Mouse (Mus musculus) gastrocnemius, postnatal 25 days (tissue): ENCODE data around the gene Sri. TPM values are rescaled to one million over a fixed set of nuclear protein-coding genes. Genes with fewer than 3 reads are reported as not detected.
"Not testable (repeated sequence)": the region's sequence is repeated elsewhere in the genome, so short reads cannot be mapped to it uniquely, and the experiment has no call there.

Source experiments
- DNase-seq: peaks from one replicate; pipeline ENCODE4 v3.0.0; 2022
- long read RNA-seq, 2 experiments: library from polyadenylated mRNA; stranded (forward); transcript quantifications; one replicate each; pipeline ENCODE4 v2.0.0; 2021
- total RNA-seq, 2 experiments: library from RNA; stranded (reverse); gene quantifications; 1 replicate in 1 of 2; 2 replicates in 1 of 2; pipeline ENCODE4 v1.2.3; 2021

Sri gene
- 10 to 100 TPM; 21.6 to 26.6 TPM for total RNA-seq
- long read RNA-seq, experiment 1, transcript Sri-205 (8 exons, 2,251 nt), result major isoform, 25 of 30 reads
- long read RNA-seq, experiment 1, partial matches to known transcripts, result 0 of 30 reads
- long read RNA-seq, experiment 1, other reads (novel, unspliced or antisense), result 5 of 30 reads
- long read RNA-seq, experiment 2, transcript Sri-205 (8 exons, 2,251 nt), result major isoform, 24 of 29 reads
- long read RNA-seq, experiment 2, partial matches to known transcripts, result 1 of 29 reads
- long read RNA-seq, experiment 2, other reads (novel, unspliced or antisense), result 4 of 29 reads

- no peak for DNase-seq
Observed at GRCm38 (mm10) chr5:8045855-8046254, at the start of gene Sri. Gene Sri (plus strand): TSS chr5:8046078.

DNA sequence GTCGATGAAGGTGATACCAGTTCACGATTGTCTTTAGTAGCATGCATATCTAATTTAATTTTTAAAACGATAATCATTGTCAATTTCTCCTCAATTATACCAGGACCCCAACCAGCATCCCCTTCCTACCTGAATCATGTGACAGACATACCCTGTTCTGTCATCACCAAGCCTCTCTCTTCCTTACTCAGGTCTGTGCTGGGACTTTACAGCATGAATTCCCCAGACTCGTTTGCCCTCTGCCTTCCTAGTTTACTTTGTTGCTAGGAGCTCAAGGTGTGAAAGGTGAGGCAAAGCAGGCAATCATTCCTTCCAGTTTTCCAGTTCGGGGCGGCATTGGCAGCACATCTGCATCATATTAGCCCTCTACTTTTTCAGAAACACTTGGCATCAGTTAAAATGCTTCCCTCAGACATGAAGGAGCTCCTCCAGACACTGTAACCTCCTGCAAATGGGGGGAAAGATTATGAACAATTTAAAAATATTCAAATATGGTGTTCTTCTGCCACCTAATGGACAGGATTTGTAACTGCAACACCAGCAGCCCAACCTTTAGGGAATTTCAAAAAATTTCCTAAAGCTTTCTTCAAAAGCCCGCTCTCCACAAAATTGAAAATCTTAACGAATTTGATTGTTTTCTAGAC lies 49.4 kb upstream of the Sri start:
- no peak for DNase-seq

- no peak for DNase-seq
Observed at GRCm38 (mm10) chr5:7997086-7997485, 48.8 kb upstream of the Sri start.

DNA sequence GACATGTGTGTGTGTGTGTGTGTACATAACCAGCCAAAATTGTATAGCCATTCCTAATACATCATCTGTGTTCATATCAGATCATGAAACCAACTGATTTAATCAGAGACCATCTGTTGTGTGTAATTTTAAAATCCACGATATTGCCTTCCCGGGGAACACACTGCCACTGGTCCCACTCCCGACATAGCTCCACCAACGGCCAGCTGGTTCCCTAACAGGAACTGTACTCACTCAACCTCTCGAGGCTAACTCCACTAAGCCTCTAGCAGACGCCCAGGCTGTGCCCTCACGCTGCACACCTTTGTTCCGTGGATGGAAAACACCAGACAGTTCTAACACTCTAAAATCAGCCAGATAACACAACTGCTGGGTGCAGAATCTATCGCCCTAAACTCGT lies 45.4 kb upstream of the Sri start:
- no peak for DNase-seq

DNA sequence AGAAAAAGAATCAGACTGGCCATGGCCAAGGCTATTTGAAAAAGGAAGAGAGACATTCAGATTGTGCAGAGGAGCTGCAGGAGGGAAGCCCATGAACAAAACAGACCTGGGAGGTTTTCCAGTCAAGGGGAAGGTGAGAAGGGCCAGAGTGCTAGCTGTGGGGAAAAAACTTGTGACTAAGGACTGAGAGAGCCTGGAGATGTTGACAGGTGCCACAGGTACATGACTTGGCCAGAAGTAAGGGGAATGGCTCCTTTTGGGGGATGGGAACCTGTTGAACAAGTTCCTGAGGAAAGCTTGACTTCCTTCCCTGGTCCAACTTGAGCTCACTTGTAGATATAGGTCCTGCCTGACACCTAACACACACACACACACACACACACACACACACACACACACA lies 43.1 kb upstream of the Sri start:
- DNase-seq, result no peak

DNA sequence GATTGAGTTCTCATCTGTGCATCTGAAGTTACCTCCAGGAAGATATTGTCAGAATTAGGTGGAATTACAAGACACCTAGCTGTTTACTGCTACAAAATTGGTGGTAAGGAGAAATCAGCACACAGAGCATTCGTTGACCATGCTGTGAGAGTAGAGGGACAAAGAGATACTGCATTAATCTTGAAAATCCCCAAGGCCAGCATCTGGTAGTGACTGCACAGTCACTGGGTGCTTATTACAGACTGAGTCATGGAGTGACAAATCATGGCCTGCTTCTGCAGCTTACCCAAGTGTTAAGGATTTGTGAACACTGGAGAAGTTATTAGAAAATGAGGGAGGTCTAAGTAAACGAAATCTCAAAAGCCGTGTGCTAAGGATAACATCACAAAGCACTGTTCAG lies 32.6 kb upstream of the Sri start:
- DNase-seq, result no peak

- DNase-seq, result not testable (repeated sequence)
Observed at GRCm38 (mm10) chr5:8034596-8034995, 11.3 kb upstream of the Sri start.

DNA sequence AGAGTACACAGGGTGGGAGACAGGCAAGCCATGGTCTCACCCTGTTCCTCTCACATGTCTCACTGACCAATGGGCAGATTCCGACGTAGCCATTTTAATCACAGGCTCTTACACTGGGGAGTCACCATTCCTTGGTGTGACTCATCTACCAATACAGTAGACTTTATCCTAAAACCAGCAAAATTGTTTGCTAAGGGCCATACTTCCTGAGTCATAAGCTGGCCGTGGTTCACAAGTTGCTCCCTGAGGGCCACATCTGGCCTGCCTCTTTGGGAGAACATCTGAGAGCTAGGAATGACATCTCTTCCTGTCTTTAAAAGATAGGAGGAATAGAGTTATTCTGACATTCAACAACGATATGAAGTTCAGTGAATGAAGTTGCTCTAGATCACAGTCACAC lies 7.9 kb downstream of the Sri start:
- DNase-seq, result peak; percentile 29

DNA sequence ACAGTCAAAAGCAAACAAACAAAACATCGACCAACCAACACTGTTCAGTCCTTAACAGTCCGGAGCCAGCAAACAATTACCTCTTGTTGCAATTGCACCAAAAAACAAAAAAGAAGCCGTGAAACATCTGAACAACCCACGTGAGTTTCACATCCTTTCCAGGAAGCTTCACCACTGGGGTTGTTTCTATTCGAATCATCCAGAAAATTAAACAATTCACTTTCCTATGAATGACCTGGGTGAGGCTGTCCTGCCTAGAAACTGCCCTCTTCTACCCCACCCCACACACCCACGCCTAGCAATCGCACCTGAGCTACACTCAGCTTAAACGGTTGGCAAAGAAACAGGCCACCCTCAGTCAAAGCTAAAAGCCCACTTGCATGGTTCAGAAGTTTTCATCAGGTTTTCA lies 9.8 kb downstream of the Sri start:
- DNase-seq, result no peak

GRCm38 (mm10) chr5:8056141-8057017 lies 10.5 kb downstream of the Sri start:
- peak; percentile 78 for DNase-seq

GRCm38 (mm10) chr5:8057018-8057323 lies 11.1 kb downstream of the Sri start:
- no peak for DNase-seq

DNA sequence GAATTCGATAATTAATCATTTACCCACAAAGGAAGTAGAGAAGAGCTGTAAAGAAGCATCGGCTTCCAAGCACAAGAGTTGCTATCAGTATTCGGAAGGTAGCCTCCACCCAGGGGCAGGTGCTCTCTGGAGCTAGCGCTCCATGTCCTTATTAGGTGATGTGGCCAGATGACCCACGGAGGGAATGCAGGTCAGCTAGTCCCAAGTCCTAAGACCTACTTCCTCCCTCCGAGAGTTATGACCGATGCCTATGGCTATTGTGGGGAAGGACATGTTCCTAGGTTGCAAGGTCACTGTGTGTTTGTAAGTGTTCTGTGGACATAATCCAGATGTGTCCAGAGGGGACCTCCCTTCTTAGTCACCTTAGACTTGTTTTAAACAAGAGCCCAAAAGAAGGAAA lies 12.2 kb downstream of the Sri start:
- no peak for DNase-seq

GRCm38 (mm10) chr5:8062469-8062868 lies 16.6 kb downstream of the Sri start:
- no peak for DNase-seq

- DNase-seq, result no peak
Observed at GRCm38 (mm10) chr5:8063207-8063606, 17.3 kb downstream of the Sri start.

- DNase-seq, result no peak
Observed at GRCm38 (mm10) chr5:8073406-8073805, 27.5 kb downstream of the Sri start.

DNA sequence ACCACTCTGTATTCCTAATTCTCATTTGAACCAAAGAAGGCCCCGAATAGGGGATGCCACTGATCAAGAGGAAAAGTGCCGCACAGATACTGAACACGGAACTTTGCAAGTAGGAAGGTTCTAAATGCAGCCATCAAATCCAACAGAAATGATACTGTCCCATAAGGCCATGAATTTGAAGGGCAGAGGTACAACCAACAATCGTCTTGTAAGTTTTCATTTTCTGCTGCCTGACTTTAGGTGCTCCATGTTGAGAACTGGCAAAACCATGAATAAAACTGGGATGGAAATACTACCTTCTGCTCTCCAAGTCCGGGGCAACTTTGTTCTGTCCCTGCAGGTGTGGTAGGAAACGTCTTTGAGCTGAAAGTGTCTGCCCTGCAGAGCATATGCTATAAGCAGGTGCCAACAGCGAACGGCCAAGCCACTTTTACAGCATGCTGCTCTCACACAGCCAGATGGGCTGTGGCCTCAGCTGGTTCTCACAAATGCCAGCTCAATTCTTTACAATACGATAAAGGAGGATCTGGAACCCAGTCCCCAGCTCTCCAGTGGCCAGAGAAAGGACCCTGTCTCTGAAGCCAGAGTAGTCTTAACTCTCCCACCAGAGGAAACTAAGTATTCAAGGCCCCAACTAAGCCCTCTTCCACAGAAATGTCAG lies 28.2 kb downstream of the Sri start:
- no peak for DNase-seq

DNA sequence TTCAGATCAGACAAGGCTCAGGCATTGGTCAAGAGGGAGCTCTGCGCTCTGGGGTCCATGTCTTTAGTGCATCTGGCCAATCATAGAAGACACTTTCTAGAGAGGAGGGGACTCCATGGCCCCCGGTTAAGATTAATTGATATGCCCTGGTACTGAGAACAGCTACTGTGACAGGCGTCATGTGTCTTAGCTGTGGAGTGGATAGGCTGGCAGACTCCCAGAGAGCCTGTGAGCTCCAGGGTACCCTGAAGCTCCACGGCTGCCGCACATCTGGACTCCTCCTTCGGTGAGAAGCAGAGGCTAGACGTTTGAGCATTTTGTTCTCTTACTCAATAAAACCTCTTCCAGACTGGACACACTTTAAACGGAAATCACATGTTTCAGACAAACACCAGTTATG lies 31.6 kb downstream of the Sri start:
- no peak for DNase-seq

GRCm38 (mm10) chr5:8082800-8083509 lies 37.1 kb downstream of the Sri start:
- DNase-seq, result no peak

DNA sequence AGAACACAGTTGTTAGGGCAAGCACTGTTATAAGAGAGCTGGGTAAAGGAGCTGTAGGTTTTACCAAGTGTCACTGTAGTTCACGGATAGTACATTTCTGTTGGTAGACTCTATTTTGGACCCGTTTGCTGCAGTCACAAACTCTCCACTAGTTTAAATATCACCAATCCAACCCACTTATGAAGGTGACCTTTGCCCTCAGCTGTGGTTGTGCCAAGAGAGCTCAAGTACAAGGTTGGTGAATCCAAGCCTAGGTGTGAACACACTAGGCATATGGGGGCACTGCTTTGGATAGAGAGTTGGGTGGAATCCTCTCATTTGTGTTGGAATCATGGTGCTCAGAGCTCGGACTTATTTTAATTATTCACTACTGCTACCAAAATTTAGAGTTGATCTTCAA lies 39.8 kb downstream of the Sri start:
- no peak for DNase-seq

GRCm38 (mm10) chr5:8088147-8088546 lies 42.3 kb downstream of the Sri start:
- no peak for DNase-seq

DNA sequence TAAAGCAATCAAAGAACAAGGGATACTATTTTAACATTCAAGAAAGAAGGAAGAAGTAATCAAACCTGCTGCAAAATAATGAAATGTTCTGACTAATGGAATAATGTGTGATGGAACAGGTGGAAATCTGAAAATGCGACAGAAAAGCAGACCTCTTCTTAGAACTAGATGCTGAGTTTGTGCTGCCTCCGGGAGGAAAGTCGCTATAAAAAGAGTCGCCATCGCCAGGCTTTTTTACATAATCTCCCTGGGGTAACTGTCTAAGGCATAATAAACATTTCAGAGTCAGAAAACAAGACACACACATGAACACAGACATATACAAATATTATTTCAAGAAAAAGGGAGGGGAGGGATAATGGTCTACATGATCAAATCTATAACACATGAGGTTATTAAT lies 49.0 kb downstream of the Sri start:
- no peak for DNase-seq

DNA sequence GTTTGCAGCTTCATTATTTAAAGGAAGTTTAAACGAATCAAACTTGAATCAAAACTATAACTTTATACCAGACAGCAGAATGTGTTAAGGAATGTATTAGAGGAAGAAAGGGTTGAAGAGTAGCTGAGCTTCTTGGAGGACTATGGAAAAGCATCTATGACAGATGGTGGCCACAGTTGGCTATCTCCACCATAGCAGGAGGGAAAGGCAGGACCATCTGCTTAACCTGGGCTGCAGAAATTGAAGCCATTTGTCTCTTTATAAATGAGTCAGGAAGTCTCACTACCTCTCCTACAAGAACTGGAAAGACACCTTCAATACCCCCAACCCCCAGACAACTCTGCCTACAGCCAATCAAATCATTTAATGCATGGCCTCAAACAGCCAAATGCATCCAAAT lies 49.8 kb downstream of the Sri start:
- no peak for DNase-seq
